Mouse (Mus musculus): ENCODE data around the gene Nfia. TPM values are rescaled to one million over a fixed set of nuclear protein-coding genes. Genes with fewer than 3 reads are reported as not detected.

Nfia gene
- polyA plus RNA-seq, 1 experiment from 2014 or later = 52.9 TPM

DNA sequence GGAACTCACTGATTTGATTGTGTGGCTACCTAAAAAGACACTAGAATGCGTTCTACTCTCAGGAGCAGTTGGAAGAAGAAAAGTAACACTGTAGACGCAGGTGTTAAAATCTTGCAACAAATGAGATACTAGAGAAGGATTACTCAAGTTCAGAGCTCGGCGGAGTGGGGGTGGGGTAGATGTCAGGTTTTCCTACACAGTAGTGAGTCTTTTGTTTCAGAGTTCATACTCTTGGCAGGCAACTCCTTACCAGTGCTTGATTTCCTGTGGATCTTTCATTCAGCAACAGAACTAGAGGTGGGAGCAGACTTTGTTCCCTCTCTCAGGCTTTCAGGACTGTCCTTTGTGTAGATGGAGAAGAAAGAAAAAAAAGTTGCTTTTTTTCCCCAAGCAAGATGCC lies 51.9 kb downstream of the Nfia start:
- Histone ChIP-seq H3K4me2 (ENCODE audit: low read depth, low read length) (no peak overlapping the region), H3K9me3 (ENCODE audit: control insufficient read depth, low read length) (no peaks in the 10 kb centered on the region), H3K4me3 (ENCODE audit: low read length) (no peak overlapping the region), H3K4me1 (replicated peaks; ENCODE audit: control insufficient read depth, insufficient read depth, low read length) (peaks cover 14% of the 10 kb centered on the region), H3K27me3 (ENCODE audit: control insufficient read depth, insufficient read depth, low read depth, low read length) (no peaks in the 10 kb centered on the region), H3K36me3 (ENCODE audit: control insufficient read depth, insufficient read depth, low read length) (no peaks in the 10 kb centered on the region), H3K27ac (ENCODE audit: low read length) (0 out of 2 replicates have a peak overlapping the region, but pooled peaks have one; percentile 14), H3K9ac (ENCODE audit: low read length) (no peak overlapping the region)
- whole genome bisulfite sequencing = 51% methylated on average over 4 of the region's 4 CpGs
- ATAC-seq (ENCODE audit: low read depth) = 0 out of 2 replicates have a peak, but pooled peaks have one; percentile 34

- Histone ChIP-seq H3K4me2 (ENCODE audit: low read depth, low read length) (no peak overlapping the region), H3K4me3 (ENCODE audit: low read length) (no peak overlapping the region), H3K9me3 (ENCODE audit: control insufficient read depth, low read length) (no peaks in the 10 kb centered on the region), H3K36me3 (ENCODE audit: control insufficient read depth, insufficient read depth, low read length) (no peaks in the 10 kb centered on the region), H3K27me3 (ENCODE audit: control insufficient read depth, insufficient read depth, low read depth, low read length) (no peaks in the 10 kb centered on the region), H3K9ac (ENCODE audit: low read length) (no peak overlapping the region), H3K4me1 (replicated peaks; ENCODE audit: control insufficient read depth, insufficient read depth, low read length) (peaks cover 17% of the 10 kb centered on the region), H3K27ac (ENCODE audit: low read length) (no peak overlapping the region)
- no peak for ATAC-seq (ENCODE audit: low read depth)
- 76% methylated on average over 4 of the region's 4 CpGs for WGBS
These were observed 52.9 kb downstream of the Nfia start for GRCm38 (mm10) chr4:97825432-97825831.

- H3K36me3 ChIP-seq (ENCODE audit: control insufficient read depth, insufficient read depth, low read length) = no peaks in the 10 kb centered on the region
- no peak overlapping the region for H3K4me3 ChIP-seq (ENCODE audit: low read length)
- WGBS = 80% methylated on average over 4 of the region's 4 CpGs
- no peak overlapping the region for H3K9ac ChIP-seq (ENCODE audit: low read length)
- H3K27ac ChIP-seq (ENCODE audit: low read length) = no peak overlapping the region
- H3K4me2 ChIP-seq (ENCODE audit: low read depth, low read length) = no peak overlapping the region
- no peak for ATAC-seq (ENCODE audit: low read depth)
- peaks cover 16% of the 10 kb centered on the region for H3K4me1 ChIP-seq (replicated peaks; ENCODE audit: control insufficient read depth, insufficient read depth, low read length)
- H3K27me3 ChIP-seq (ENCODE audit: control insufficient read depth, insufficient read depth, low read depth, low read length) = no peaks in the 10 kb centered on the region
- no peaks in the 10 kb centered on the region for H3K9me3 ChIP-seq (ENCODE audit: control insufficient read depth, low read length)
These were observed 53.3 kb downstream of the Nfia start for GRCm38 (mm10) chr4:97825841-97826240.

DNA sequence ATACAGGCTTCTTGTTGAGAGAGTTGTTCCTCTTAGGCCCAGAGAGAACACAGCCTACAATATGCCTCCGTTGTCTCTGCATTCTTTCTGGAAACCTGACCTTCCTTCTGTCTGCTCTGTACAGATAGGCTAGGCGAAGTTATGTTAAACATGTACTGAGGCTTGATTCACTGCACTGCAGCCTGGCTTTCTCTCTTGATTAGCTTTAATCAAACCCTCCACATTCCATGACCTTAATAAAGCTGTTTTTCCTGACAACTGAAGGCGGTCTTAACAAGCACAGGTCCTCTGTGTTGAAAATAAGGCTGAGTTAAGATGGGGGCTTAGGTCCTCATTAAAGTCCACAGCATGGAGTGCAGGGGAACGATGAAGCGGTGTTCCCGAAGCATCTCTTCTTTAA lies 54.6 kb downstream of the Nfia start:
- Histone ChIP-seq H3K4me2 (ENCODE audit: low read depth, low read length) (no peak overlapping the region), H3K9ac (ENCODE audit: low read length) (no peak overlapping the region), H3K9me3 (ENCODE audit: control insufficient read depth, low read length) (peaks cover 3% of the 10 kb centered on the region; the same call in 1 of the 2 replicates), H3K36me3 (ENCODE audit: control insufficient read depth, insufficient read depth, low read length) (no peaks in the 10 kb centered on the region), H3K4me1 (replicated peaks; ENCODE audit: control insufficient read depth, insufficient read depth, low read length) (peaks cover 16% of the 10 kb centered on the region), H3K27ac (ENCODE audit: low read length) (no peak overlapping the region), H3K27me3 (ENCODE audit: control insufficient read depth, insufficient read depth, low read depth, low read length) (no peaks in the 10 kb centered on the region), H3K4me3 (ENCODE audit: low read length) (no peak overlapping the region)
- 72% methylated on average over 6 of the region's 6 CpGs for WGBS
- no peak for ATAC-seq (ENCODE audit: low read depth)

DNA sequence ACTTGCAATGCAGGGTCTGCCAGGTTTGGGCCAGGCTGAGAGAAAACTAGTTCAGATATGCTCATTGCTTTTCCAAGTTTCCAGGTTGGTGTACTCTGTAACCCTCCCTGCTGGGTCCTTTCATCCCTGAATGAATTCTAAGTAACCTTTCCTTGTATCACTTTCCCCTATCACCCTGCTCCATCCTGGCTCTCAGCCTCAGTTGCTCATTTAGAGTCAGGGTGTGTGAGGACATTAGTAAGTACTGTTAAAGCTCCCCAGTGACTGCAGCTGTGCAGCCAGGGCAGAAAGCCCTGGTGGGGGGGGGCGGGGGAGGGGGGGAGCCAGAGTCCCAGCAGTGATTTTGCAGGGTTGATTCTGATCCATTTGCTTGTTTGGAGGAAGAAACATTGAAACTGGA lies 56.0 kb downstream of the Nfia start:
- WGBS = 0% methylated on average over 1 of the region's 1 CpGs
- H3K4me2 ChIP-seq (ENCODE audit: low read depth, low read length) = no peak overlapping the region
- no peak overlapping the region for H3K27ac ChIP-seq (ENCODE audit: low read length)
- no peak overlapping the region for H3K4me3 ChIP-seq (ENCODE audit: low read length)
- no peak for ATAC-seq (ENCODE audit: low read depth)
- H3K4me1 ChIP-seq (replicated peaks; ENCODE audit: control insufficient read depth, insufficient read depth, low read length) = peaks cover 16% of the 10 kb centered on the region
- H3K9ac ChIP-seq (ENCODE audit: low read length) = no peak overlapping the region
- no peaks in the 10 kb centered on the region for H3K36me3 ChIP-seq (ENCODE audit: control insufficient read depth, insufficient read depth, low read length)
- no peaks in the 10 kb centered on the region for H3K27me3 ChIP-seq (ENCODE audit: control insufficient read depth, insufficient read depth, low read depth, low read length)
- H3K9me3 ChIP-seq (ENCODE audit: control insufficient read depth, low read length) = peaks cover 3% of the 10 kb centered on the region; the same call in 1 of the 2 replicates

DNA sequence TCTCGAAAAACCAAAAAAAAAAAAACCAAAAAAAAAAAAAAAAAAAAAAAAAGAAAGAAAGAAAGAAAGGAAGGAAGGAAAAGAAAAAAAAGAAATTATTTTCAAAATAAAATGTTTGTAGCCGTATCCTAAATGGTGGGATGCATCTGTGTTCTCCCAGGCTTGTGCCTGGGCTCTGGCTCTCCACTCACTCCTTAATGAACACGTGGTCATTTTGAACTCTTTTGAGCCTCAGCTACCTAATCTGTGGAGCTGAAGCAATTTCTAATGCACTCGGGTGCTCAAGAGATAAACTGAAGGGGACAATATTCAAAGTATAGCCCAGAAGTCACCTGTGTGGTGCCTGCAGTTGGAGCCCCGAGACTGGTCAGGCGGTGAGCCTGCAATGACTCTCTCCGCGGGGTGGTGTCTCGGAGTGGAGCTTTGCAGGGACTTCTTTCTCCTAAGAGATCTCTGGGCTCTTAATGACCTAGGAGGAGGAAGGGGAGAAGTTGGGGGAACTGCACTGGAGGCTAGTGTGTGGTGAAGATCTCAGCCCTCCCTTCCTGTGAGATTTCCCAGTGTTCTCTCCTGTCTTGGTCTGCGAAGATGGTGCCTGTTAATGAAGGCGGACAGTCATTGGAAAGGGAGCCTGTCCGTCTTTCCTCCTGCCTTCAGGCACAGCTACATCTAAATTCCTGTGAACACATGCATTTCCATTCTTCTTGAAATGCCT lies 57.0 kb downstream of the Nfia start:
- H3K9me3 ChIP-seq (ENCODE audit: control insufficient read depth, low read length) = peaks cover 3% of the 10 kb centered on the region; the same call in 1 of the 2 replicates
- no peak overlapping the region for H3K9ac ChIP-seq (ENCODE audit: low read length)
- WGBS = 86% methylated on average over 11 of the region's 12 CpGs
- H3K4me2 ChIP-seq (ENCODE audit: low read depth, low read length) = no peak overlapping the region
- no peaks in the 10 kb centered on the region for H3K27me3 ChIP-seq (ENCODE audit: control insufficient read depth, insufficient read depth, low read depth, low read length)
- H3K36me3 ChIP-seq (ENCODE audit: control insufficient read depth, insufficient read depth, low read length) = no peaks in the 10 kb centered on the region
- no peak overlapping the region for H3K4me3 ChIP-seq (ENCODE audit: low read length)
- ATAC-seq (ENCODE audit: low read depth) = no peak
- H3K4me1 ChIP-seq (replicated peaks; ENCODE audit: control insufficient read depth, insufficient read depth, low read length) = peaks cover 12% of the 10 kb centered on the region
- H3K27ac ChIP-seq (ENCODE audit: low read length) = no peak overlapping the region

GRCm38 (mm10) chr4:97830051-97830853 lies 57.7 kb downstream of the Nfia start:
- H3K27ac ChIP-seq (ENCODE audit: low read length) = no peak overlapping the region
- H3K4me3 ChIP-seq (ENCODE audit: low read length) = no peak overlapping the region
- WGBS = 59% methylated on average over 6 of the region's 6 CpGs
- peaks cover 3% of the 10 kb centered on the region; the same call in 1 of the 2 replicates for H3K9me3 ChIP-seq (ENCODE audit: control insufficient read depth, low read length)
- no peaks in the 10 kb centered on the region for H3K36me3 ChIP-seq (ENCODE audit: control insufficient read depth, insufficient read depth, low read length)
- no peak overlapping the region for H3K4me2 ChIP-seq (ENCODE audit: low read depth, low read length)
- H3K9ac ChIP-seq (ENCODE audit: low read length) = no peak overlapping the region
- 0 out of 2 replicates have a peak, but pooled peaks cover 5% of the 10 kb centered on the region for H3K4me1 ChIP-seq (replicated peaks; ENCODE audit: control insufficient read depth, insufficient read depth, low read length)
- no peak for ATAC-seq (ENCODE audit: low read depth)
- no peaks in the 10 kb centered on the region for H3K27me3 ChIP-seq (ENCODE audit: control insufficient read depth, insufficient read depth, low read depth, low read length)

- WGBS = 81% methylated on average over 16 of the region's 16 CpGs
- ATAC-seq (ENCODE audit: low read depth) = no peak
- Histone ChIP-seq H3K27me3 (ENCODE audit: control insufficient read depth, insufficient read depth, low read depth, low read length) (no peaks in the 10 kb centered on the region), H3K4me2 (ENCODE audit: low read depth, low read length) (no peak overlapping the region), H3K4me3 (ENCODE audit: low read length) (no peak overlapping the region), H3K9me3 (ENCODE audit: control insufficient read depth, low read length) (peaks cover 3% of the 10 kb centered on the region; the same call in 1 of the 2 replicates), H3K36me3 (ENCODE audit: control insufficient read depth, insufficient read depth, low read length) (no peaks in the 10 kb centered on the region), H3K9ac (ENCODE audit: low read length) (no peak overlapping the region), H3K27ac (ENCODE audit: low read length) (no peak overlapping the region), H3K4me1 (replicated peaks; ENCODE audit: control insufficient read depth, insufficient read depth, low read length) (0 out of 2 replicates have a peak, but pooled peaks cover 5% of the 10 kb centered on the region)
These were observed 58.5 kb downstream of the Nfia start for GRCm38 (mm10) chr4:97830935-97831608.
